In the genomic region with DNA sequence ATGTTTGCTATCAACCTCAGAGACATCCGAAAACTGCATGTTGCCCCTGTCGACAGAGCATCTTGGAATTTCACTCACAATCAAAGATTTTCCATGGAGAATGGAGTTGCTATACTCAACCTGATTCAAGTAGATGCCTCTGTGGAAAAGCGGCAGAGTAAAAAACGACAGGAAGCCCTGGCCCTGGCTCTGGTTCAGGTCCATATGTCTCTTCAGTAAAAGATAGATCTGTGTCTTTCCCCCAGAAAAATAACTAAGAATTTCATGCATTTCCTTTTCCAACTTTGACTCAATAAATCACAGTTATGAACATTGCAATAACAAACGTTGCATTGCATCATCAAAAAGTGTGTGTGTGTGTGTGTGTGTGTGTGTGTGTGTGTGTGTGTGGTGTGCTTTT, we compare ENCODE assay signal across 23 mouse cellular contexts.
DNase-seq lines count a peak whose midpoint lies in the region; ATAC-seq and TF ChIP-seq lines count a peak whose summit lies in the region.
"Had no signal": no experiment of that assay in that cellular context is flagged by ENCODE, and none has a peak within 500 bp of the region (broad histone marks: within the 10 kb centered on the region; RNA-seq: fewer than 3 reads in every experiment).

No protein-coding gene starts in this region.

- H3K4me1 ChIP-seq in forebrain, postnatal 0 days (ENCODE audit: insufficient read depth), result peaks cover 8% of the 10 kb centered on the region; the same call in 1 of the 2 replicates
- H3K4me1 ChIP-seq in forebrain, embryonic 13.5 days, result peaks cover 18% of the 10 kb centered on the region
- H3K4me1 ChIP-seq in kidney, embryonic 15.5 days, result peaks cover 23% of the 10 kb centered on the region
- peaks cover 14% of the 10 kb centered on the region for H3K4me1 ChIP-seq in embryonic fibroblast, embryonic 13.5 days (ENCODE audit: control insufficient read depth, insufficient read depth, low read length)
- H3K4me1 ChIP-seq: heart, embryonic 15.5 days; liver, embryonic 12.5 days had no signal

- 66% methylated on average over 5 of the region's 5 CpGs for WGBS in forebrain, postnatal 0 days
- WGBS in forebrain, embryonic 13.5 days, result 85% methylated on average over 5 of the region's 5 CpGs
- WGBS in kidney, embryonic 15.5 days, result 60% methylated on average over 5 of the region's 5 CpGs

- no peaks in the 10 kb centered on the region for H3K36me3 ChIP-seq in forebrain, postnatal 0 days (ENCODE audit: insufficient read depth)
- H3K36me3 ChIP-seq in forebrain, embryonic 13.5 days (ENCODE audit: poor library complexity, severe bottlenecking), result no peaks in the 10 kb centered on the region
- no peaks in the 10 kb centered on the region for H3K36me3 ChIP-seq in kidney, embryonic 15.5 days
- H3K36me3 ChIP-seq: heart, embryonic 10.5 days; heart, embryonic 15.5 days; liver, embryonic 12.5 days had no signal

- no peak overlapping the region for H3K4me2 ChIP-seq in forebrain, postnatal 0 days (ENCODE audit: low read depth)
- H3K4me2 ChIP-seq in forebrain, embryonic 13.5 days, result no peak overlapping the region
- no peak overlapping the region for H3K4me2 ChIP-seq in kidney, embryonic 15.5 days
- H3K4me2 ChIP-seq: heart, embryonic 15.5 days; liver, embryonic 12.5 days; midbrain, embryonic 11.5 days had no signal

- H3K27ac ChIP-seq in forebrain, postnatal 0 days (ENCODE audit: low read depth, low read length), result peak overlapping the region; percentile 60
- H3K27ac ChIP-seq in forebrain, embryonic 13.5 days, result no peak overlapping the region
- H3K27ac ChIP-seq in kidney, embryonic 15.5 days, result peak overlapping the region; percentile 27; the same call in 1 of the 2 replicates
- peak overlapping the region; percentile 90 for H3K27ac ChIP-seq in embryonic fibroblast, embryonic 13.5 days (ENCODE audit: insufficient read depth, low read length)
- H3K27ac ChIP-seq: heart, embryonic 10.5 days; heart, embryonic 15.5 days; liver, embryonic 12.5 days had no signal

- no peak overlapping the region for H3K9ac ChIP-seq in forebrain, postnatal 0 days
- no peak overlapping the region for H3K9ac ChIP-seq in forebrain, embryonic 13.5 days
- no peak overlapping the region for H3K9ac ChIP-seq in kidney, embryonic 15.5 days
- H3K9ac ChIP-seq: heart, embryonic 15.5 days; liver, embryonic 12.5 days; liver, postnatal 0 days had no signal

- TF ChIP-seq POLR2A in embryonic fibroblast, embryonic 13.5 days (IDR thresholded peaks at IDR 0.05; ENCODE audit: low read depth, low read length), result no peak

- ATAC-seq in forebrain, postnatal 0 days, result no peak
- no peak for ATAC-seq in forebrain, embryonic 13.5 days
- no peak for ATAC-seq in kidney, embryonic 15.5 days (replicated peaks; ENCODE audit: low FRiP score)
- ATAC-seq: CD4-positive, CD25-positive, alpha-beta regulatory T cell, adult 4 months; hindbrain, embryonic 16.5 days; liver, embryonic 12.5 days; liver, postnatal 0 days had no signal

- H3K9me3 ChIP-seq in forebrain, postnatal 0 days (ENCODE audit: low read length), result no peaks in the 10 kb centered on the region
- no peaks in the 10 kb centered on the region for H3K9me3 ChIP-seq in forebrain, embryonic 13.5 days (replicated peaks)
- H3K9me3 ChIP-seq in kidney, embryonic 15.5 days (replicated peaks), result no peaks in the 10 kb centered on the region
- H3K9me3 ChIP-seq: heart, embryonic 10.5 days; heart, embryonic 15.5 days; liver, embryonic 12.5 days had no signal

- DNase-seq in forebrain, postnatal 0 days, result peak; percentile 56
- DNase-seq in kidney, adult 11 months, result no peak
- DNase-seq in brain, adult 2 months (ENCODE audit: low read depth, low spot score), result peak; percentile 46
- DNase-seq in adrenal gland, adult (ENCODE audit: inconsistent age in 2 of 2, low spot score in 1 of 2), result no peak
- no peak for DNase-seq in yolk sac, embryonic 10.5 days (ENCODE audit: low spot score)
- DNase-seq: adrenal gland, postnatal 25 days; cerebellum, adult 2 months; cerebellum, postnatal 14 days; layer of hippocampus, postnatal 36 days; left cerebral cortex, postnatal 4 days; liver, postnatal 0 days; lung, postnatal 10 days; thymus, adult 2 months; thymus, postnatal 36 days had no signal

- H3K27me3 ChIP-seq in forebrain, postnatal 0 days (ENCODE audit: insufficient read depth, low read length), result no peaks in the 10 kb centered on the region
- no peaks in the 10 kb centered on the region for H3K27me3 ChIP-seq in forebrain, embryonic 13.5 days
- no peaks in the 10 kb centered on the region for H3K27me3 ChIP-seq in kidney, embryonic 15.5 days
- H3K27me3 ChIP-seq: heart, embryonic 15.5 days; liver, embryonic 12.5 days had no signal

- no peak for TF ChIP-seq CTCF in forebrain, postnatal 0 days (IDR thresholded peaks at IDR 0.05; ENCODE audit: low read depth)
- TF ChIP-seq CTCF in embryonic fibroblast, embryonic 13.5 days (IDR thresholded peaks at IDR 0.05; ENCODE audit: borderline replicate concordance, insufficient read depth, low read length), result no peak

- H3K4me3 ChIP-seq in forebrain, postnatal 0 days (ENCODE audit: low read depth, low read length), result no peak overlapping the region
- H3K4me3 ChIP-seq in forebrain, embryonic 13.5 days, result no peak overlapping the region
- H3K4me3 ChIP-seq in kidney, embryonic 15.5 days (replicated peaks), result no peak overlapping the region
- H3K4me3 ChIP-seq in embryonic fibroblast, embryonic 13.5 days (ENCODE audit: insufficient read depth, low read length), result no peak overlapping the region
- H3K4me3 ChIP-seq: heart, embryonic 10.5 days; heart, embryonic 15.5 days; liver, embryonic 12.5 days had no signal

Comparison
In these comparisons a context has a peak if more than half of its experiments do, and no peak if none do; other contexts are left out.
1. DNase-seq: peak in forebrain, postnatal 0 days (single experiment) and brain, adult 2 months (single experiment); none in kidney, adult 11 months (single experiment), adrenal gland, adult (0 of 2) and yolk sac, embryonic 10.5 days (single experiment).